Mouse (Mus musculus) CH12.LX (cell line): ENCODE measurements around the gene Ppp1r14a. TPM values are rescaled to one million over a fixed set of nuclear protein-coding genes. Genes with fewer than 3 reads are reported as not detected.

Source experiments
- DNase-seq: peaks from one replicate; pipeline ENCODE4 v3.0.0-alpha.2; 2013; ENCODE audit errors: extremely low read depth
- H3K27ac ChIP-seq: 2 replicates; pipeline ENCODE4 v1.5.1; 2012; ENCODE audit warnings: low read depth, mild to moderate bottlenecking, control low read depth, moderate library complexity; ENCODE audit not compliant: insufficient read depth
- H3K27me3 ChIP-seq: replicated peaks from 2 replicates; pipeline ENCODE3; 2012; ENCODE audit warnings: inconsistent platforms
- H3K36me3 ChIP-seq, 2 experiments: replicated peaks in 1 of 2; 2 replicates each; pipeline versions ENCODE3 to v1.6.1; 2012; ENCODE audit warnings: inconsistent platforms in 1 of 2, low read length in 1 of 2, mild to moderate bottlenecking in 1 of 2, mixed read lengths in 1 of 2, moderate library complexity in 1 of 2; ENCODE audit not compliant: control insufficient read depth in 1 of 2, insufficient read depth in 1 of 2
- H3K4me1 ChIP-seq, 2 experiments: 2 replicates each; pipeline ENCODE4 v1.6.1; 2012; ENCODE audit warnings: inconsistent platforms in 1 of 2, moderate library complexity in 1 of 2; ENCODE audit not compliant: insufficient read depth in 2 of 2, control insufficient read depth in 1 of 2
- H3K4me2 ChIP-seq: 2 replicates; pipeline ENCODE4 v1.6.1; 2012; ENCODE audit warnings: low read depth, mild to moderate bottlenecking, control low read depth; ENCODE audit not compliant: poor library complexity, insufficient read depth, severe bottlenecking
- H3K4me3 ChIP-seq, 3 experiments: fragments of 150-350 bp in 1 of 3; sonication (generic) in 1 of 3; replicated peaks in 1 of 3; 2 replicates each; pipeline versions ENCODE3 to v1.5.1; 2011 to 2012; ENCODE audit warnings: low read depth in 2 of 3, low read length in 2 of 3, mild to moderate bottlenecking in 2 of 3, moderate library complexity in 2 of 3, control low read depth in 1 of 3, improper control_type of control experiment in 1 of 3, inconsistent platforms in 1 of 3, mixed read lengths in 1 of 3; ENCODE audit not compliant: poor library complexity in 1 of 3
- H3K79me2 ChIP-seq: replicated peaks from 2 replicates; pipeline ENCODE4 v1.6.1; 2012; ENCODE audit warnings: mild to moderate bottlenecking, moderate library complexity; ENCODE audit not compliant: control insufficient read depth, poor library complexity, insufficient read depth, severe bottlenecking; ENCODE audit errors: extremely low read depth
- H3K9ac ChIP-seq: 2 replicates; pipeline ENCODE4 v1.6.1; 2012; ENCODE audit warnings: low read depth, mild to moderate bottlenecking, control low read depth, moderate library complexity; ENCODE audit not compliant: insufficient read depth
- H3K9me3 ChIP-seq: replicated peaks from 2 replicates; pipeline ENCODE3; 2012; ENCODE audit warnings: low read length, inconsistent platforms, mixed read lengths
- CTCF ChIP-seq, 2 experiments: IDR thresholded peaks in 1 of 2; conservative IDR thresholded peaks in 1 of 2; 2 replicates each; pipeline ENCODE4 v1.5.1; 2011 to 2012; ENCODE audit warnings: low read depth in 2 of 2, low read length in 2 of 2, improper control_type of control experiment in 1 of 2, inconsistent platforms in 1 of 2, mild to moderate bottlenecking in 1 of 2, moderate library complexity in 1 of 2
- E2F4 ChIP-seq: IDR thresholded peaks from 2 replicates; pipeline ENCODE4 v1.6.1; 2011; ENCODE audit warnings: low read depth, low read length, improper control_type of control experiment; ENCODE audit not compliant: insufficient replicate concordance
- EP300 ChIP-seq: IDR thresholded peaks from 2 replicates; pipeline ENCODE4 v1.6.1; 2011; ENCODE audit warnings: low read length, improper control_type of control experiment
- ETS1 ChIP-seq: conservative IDR thresholded peaks from 2 replicates; pipeline ENCODE4 v1.6.1; 2012; ENCODE audit warnings: low read depth, mild to moderate bottlenecking, inconsistent platforms, low read length, improper control_type of control experiment, moderate library complexity
- IRF4 ChIP-seq: IDR thresholded peaks from 2 replicates; pipeline ENCODE4 v1.6.1; 2014; ENCODE audit warnings: low read depth, mild to moderate bottlenecking, inconsistent platforms, low read length, improper control_type of control experiment
- JUN ChIP-seq: IDR thresholded peaks from 2 replicates; pipeline ENCODE4 v1.6.1; 2011; ENCODE audit warnings: low read depth, mild to moderate bottlenecking, low read length, improper control_type of control experiment, moderate library complexity; ENCODE audit not compliant: insufficient read depth
- MXI1 ChIP-seq: IDR thresholded peaks from 2 replicates; pipeline ENCODE4 v1.6.1; 2011; ENCODE audit warnings: mild to moderate bottlenecking, low read depth, low read length, improper control_type of control experiment
- MYC ChIP-seq: IDR thresholded peaks from 2 replicates; pipeline ENCODE4 v1.6.1; 2011; ENCODE audit warnings: low read depth, mild to moderate bottlenecking, improper control_type of control experiment, low read length
- PAX5 ChIP-seq: IDR thresholded peaks from 2 replicates; pipeline ENCODE4 v1.6.1; 2012; ENCODE audit warnings: low read length, inconsistent platforms, mixed read lengths
- POLR2A ChIP-seq: IDR thresholded peaks from 2 replicates; pipeline ENCODE4 v1.6.1; 2011; ENCODE audit warnings: low read depth, mild to moderate bottlenecking, improper control_type of control experiment, low read length
- RCOR1 ChIP-seq: conservative IDR thresholded peaks from 2 replicates; pipeline ENCODE4 v1.6.1; 2012; ENCODE audit warnings: low read depth, mild to moderate bottlenecking, inconsistent platforms, low read length, improper control_type of control experiment
- SIN3A ChIP-seq: IDR thresholded peaks from 2 replicates; pipeline ENCODE4 v1.6.1; 2012; ENCODE audit warnings: low read length, improper control_type of control experiment, inconsistent platforms
- SMC3 ChIP-seq: IDR thresholded peaks from 2 replicates; pipeline ENCODE4 v1.6.1; 2011; ENCODE audit warnings: low read depth, low read length, improper control_type of control experiment
- TBP ChIP-seq: conservative IDR thresholded peaks from 2 replicates; pipeline ENCODE4 v1.6.1; 2011; ENCODE audit warnings: low read depth, low read length, improper control_type of control experiment
- TCF12 ChIP-seq: IDR thresholded peaks from 2 replicates; pipeline ENCODE4 v1.6.1; 2014; ENCODE audit warnings: low read depth, mild to moderate bottlenecking, inconsistent platforms, low read length, improper control_type of control experiment
- UBTF ChIP-seq: IDR thresholded peaks from 2 replicates; pipeline ENCODE4 v1.6.1; 2012; ENCODE audit warnings: low read depth, mild to moderate bottlenecking, inconsistent platforms, low read length, improper control_type of control experiment, moderate library complexity
- USF1 ChIP-seq: IDR thresholded peaks from 2 replicates; pipeline ENCODE4 v1.6.1; 2014; ENCODE audit warnings: low read depth, mild to moderate bottlenecking, inconsistent platforms, low read length, improper control_type of control experiment
- USF2 ChIP-seq: conservative IDR thresholded peaks from 2 replicates; pipeline ENCODE4 v1.6.1; 2011; ENCODE audit warnings: low read depth, low read length, improper control_type of control experiment
- ZKSCAN1 ChIP-seq: IDR thresholded peaks from 2 replicates; pipeline ENCODE4 v1.6.1; 2012; ENCODE audit warnings: low read depth, inconsistent platforms, low read length, improper control_type of control experiment, borderline replicate concordance
- dilution Hi-C: fragments of 300-500 bp; cut with MboI; formaldehyde crosslinking; loops from 2 replicates; pipeline ENCODE4 v1.14.3; 2020; ENCODE audit warnings: low sequenced_read_pairs; ENCODE audit not compliant: extremely low pct_unique_long_range_greater_than_20kb, extremely low pct_ligation_motif_present
- in situ Hi-C: fragments of 300-500 bp; cut with MboI; formaldehyde crosslinking; loops from 3 replicates; pipeline ENCODE4 v1.14.3; 2019; ENCODE audit warnings: low sequenced_read_pairs, low pct_ligation_motif_present, low pct_unique_long_range_greater_than_20kb, mixed read lengths
- polyA plus RNA-seq: library from polyadenylated mRNA; unstranded; fragments of >175 nt; gene quantifications from 2 replicates; pipeline ENCODE4 v1.2.1, GENCODE M21; 2012; ENCODE audit warnings: low read depth; ENCODE audit not compliant: insufficient read length
- total RNA-seq, 2 experiments: library from RNA; depleted of rRNA; stranded (reverse); fragments of 300-350 nt in 1 of 2; fragments of >200 nt in 1 of 2; gene quantifications; 2 replicates each; pipeline ENCODE4 v1.2.3; 2012 to 2014

Ppp1r14a gene
- total and polyA plus RNA-seq, 3 experiments, result not detected

DNA sequence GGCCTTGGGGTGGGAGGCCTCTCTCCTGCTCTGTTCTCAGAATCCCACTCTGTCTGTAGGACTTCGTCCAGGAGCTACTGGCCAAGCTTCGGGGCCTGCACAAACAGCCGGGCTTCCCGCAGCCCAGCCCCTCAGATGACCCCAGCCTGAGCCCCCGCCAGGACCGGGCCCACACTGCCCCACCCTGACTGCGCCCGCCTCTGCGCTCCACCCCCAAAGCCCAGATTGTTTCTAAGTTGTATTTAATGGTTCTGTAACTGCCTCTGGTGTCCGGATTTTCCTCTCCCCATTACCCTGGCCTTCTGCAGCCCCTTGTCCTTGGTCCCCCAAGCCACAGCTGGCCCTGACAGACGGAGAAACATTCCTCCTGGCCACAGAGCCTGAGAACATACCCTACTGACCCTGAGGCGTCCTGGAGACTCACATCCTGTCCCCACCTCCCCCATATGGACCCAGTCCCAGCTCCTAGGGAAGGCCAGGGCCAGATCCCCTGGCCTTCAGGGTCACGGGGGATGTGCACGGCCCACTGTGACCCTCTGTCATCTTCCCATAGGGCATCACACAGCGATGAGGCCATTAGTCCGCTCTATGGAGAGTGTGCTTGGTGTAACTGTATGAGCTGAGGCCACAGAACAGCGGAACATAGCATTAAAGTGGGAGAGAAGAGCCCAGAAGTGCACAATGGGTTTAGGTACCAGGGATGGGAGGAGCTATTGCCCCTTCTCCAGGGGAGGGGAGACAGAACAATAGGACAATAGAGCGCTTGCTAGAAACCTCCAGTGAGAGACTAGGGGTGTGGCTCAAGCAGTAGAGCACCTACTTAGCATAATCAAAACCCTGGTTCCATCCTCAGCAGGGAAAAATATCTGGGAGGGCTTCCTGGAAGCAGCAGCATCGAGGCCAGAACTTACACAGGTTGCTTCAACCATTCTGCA is 4.3 kb downstream of the Ppp1r14a start:
- Histone ChIP-seq H3K79me2 (no peaks in the 10 kb centered on the region), H3K4me1 (peaks cover 5 to 48% of the 10 kb centered on the region in 2 experiments), H3K27me3 (peaks cover 19% of the 10 kb centered on the region), H3K27ac (no peak overlapping the region), H3K9me3 (no peaks in the 10 kb centered on the region), H3K9ac (no peak overlapping the region), H3K4me2 (no peak overlapping the region), H3K36me3 (no peaks in the 10 kb centered on the region), H3K4me3 (no peak overlapping the region)
- TF ChIP-seq SIN3A (no peak), MYC (no peak), USF1 (no peak), ETS1 (no peak), POLR2A (no peak), SMC3 (no peak), TBP (no peak), MXI1 (no peak), JUN (no peak), CTCF (conservative IDR thresholded peaks at IDR 0.05 in 1 of 2, IDR thresholded peaks at IDR 0.05 in 1 of 2; ENCODE audit: low read depth in 2 of 2, low read length in 2 of 2) (no peak), ZKSCAN1 (no peak), RCOR1 (no peak), IRF4 (no peak), E2F4 (no peak), USF2 (no peak), UBTF (no peak)
- dilution Hi-C loops, result no loop called here
- in situ Hi-C loops, result loop anchor here (5.0 kb wide), 2 partner anchors 36 to 241 kb away; no protein-coding TSS in a partner anchor
- no peak for DNase-seq

DNA sequence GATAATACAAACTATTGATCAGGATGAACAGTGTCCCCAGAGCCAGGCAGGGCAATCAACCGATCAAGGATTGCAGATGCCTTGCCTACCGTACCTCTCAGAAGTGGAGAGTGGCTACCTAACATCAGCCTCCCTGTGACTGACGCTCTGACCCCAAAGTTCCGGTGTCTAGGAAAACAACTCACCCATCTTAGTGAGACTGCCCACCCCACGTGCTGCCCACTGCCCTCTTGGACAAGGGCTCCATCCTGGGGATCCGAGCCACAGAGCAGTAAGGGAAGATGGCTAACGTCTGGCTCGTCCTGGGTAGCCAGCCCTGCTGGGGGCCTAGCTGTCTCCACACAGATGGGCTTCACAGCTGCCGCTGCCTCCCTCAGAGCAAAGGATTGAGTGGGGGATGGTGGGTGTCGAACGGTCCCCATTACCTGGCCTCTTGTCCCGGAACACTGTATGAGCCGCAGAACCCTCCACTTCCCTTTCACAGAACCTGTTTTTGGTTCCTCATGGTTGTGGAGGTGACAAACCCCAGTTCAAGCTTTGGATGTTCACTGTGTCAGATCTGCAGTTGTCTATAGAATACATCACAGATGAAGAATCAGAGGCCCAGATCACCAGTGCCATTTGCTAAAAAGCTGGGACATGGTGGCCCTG is 5.1 kb downstream of the Ppp1r14a start:
- H3K27ac ChIP-seq, result no peak overlapping the region
- H3K4me1 ChIP-seq, result peaks cover 5 to 48% of the 10 kb centered on the region in 2 experiments
- no peak overlapping the region for H3K4me2 ChIP-seq
- no peak for TF ChIP-seq PAX5
- TF ChIP-seq TCF12, result 0 out of 2 replicates have a peak, but pooled peaks have one; percentile 19
- peak; percentile 61 for TF ChIP-seq EP300
- TF ChIP-seq, all 38 proteins: peak for 2
- no peaks in the 10 kb centered on the region for H3K79me2 ChIP-seq
- H3K27me3 ChIP-seq, result peaks cover 23% of the 10 kb centered on the region
- H3K9ac ChIP-seq, result no peak overlapping the region
- dilution Hi-C loops, result no loop called here
- no peaks in the 10 kb centered on the region for H3K9me3 ChIP-seq
- peak; percentile 64 for DNase-seq
- no peaks in the 10 kb centered on the region for H3K36me3 ChIP-seq
- no peak overlapping the region for H3K4me3 ChIP-seq
- in situ Hi-C loops, result loop anchor here (5.0 kb wide), 2 partner anchors 37 to 242 kb away; no protein-coding TSS in a partner anchor
